Mouse (Mus musculus) hindbrain, embryonic 10.5 days (tissue): Measurements from ENCODE around the gene Smarcb1. TPM values are rescaled to one million over a fixed set of nuclear protein-coding genes. Genes with fewer than 3 reads are reported as not detected.
"Not testable (repeated sequence)": the region's sequence is repeated elsewhere in the genome, so short reads cannot be mapped to it uniquely, and the experiment has no call there.

Experiments
- DNase-seq: peaks from one replicate; pipeline ENCODE4 v3.0.0-alpha.2; 2017; ENCODE audit warnings: low spot score
- H3K27ac ChIP-seq: fragments of 300-500 bp; sonication (generic); 2 replicates; pipeline ENCODE4 v1.5.1; 2016; ENCODE audit warnings: mild to moderate bottlenecking, moderate library complexity
- H3K27me3 ChIP-seq: fragments of 300-500 bp; sonication (generic); 2 replicates; pipeline ENCODE4 v1.6.1; 2016; ENCODE audit warnings: mild to moderate bottlenecking; ENCODE audit not compliant: poor library complexity, insufficient read depth, severe bottlenecking
- H3K36me3 ChIP-seq: fragments of 300-500 bp; sonication (generic); 2 replicates; pipeline ENCODE4 v1.6.1; 2016; ENCODE audit warnings: mild to moderate bottlenecking, moderate library complexity
- H3K4me1 ChIP-seq: fragments of 300-500 bp; sonication (generic); replicated peaks from 2 replicates; pipeline ENCODE4 v1.6.1; 2016; ENCODE audit warnings: mild to moderate bottlenecking
- H3K4me3 ChIP-seq: fragments of 300-500 bp; sonication (generic); 2 replicates; pipeline ENCODE4 v1.5.1; 2016; ENCODE audit warnings: mild to moderate bottlenecking, moderate library complexity
- H3K9me3 ChIP-seq: fragments of 300-500 bp; sonication (generic); 2 replicates; pipeline ENCODE4 v1.6.1; 2016; ENCODE audit warnings: mild to moderate bottlenecking, moderate library complexity
- WGBS: fragments of 180-500 bp; shearing (Covaris S2); methylation state at CpG from one replicate; pipeline ENCODE4 v1.1.7; 2016; 5-methylcytosine and 5-hydroxymethylcytosine counted together
- polyA plus RNA-seq: library from polyadenylated mRNA; unstranded; fragments of >200 nt; fragmentation: Nextera tagmentation; extraction: Ambion mirVana; gene quantifications from 2 replicates; pipeline ENCODE4 v1.2.1, GENCODE M21; 2016

Gene Smarcb1
- polyA plus RNA-seq, 1 experiment from 2014 or later, result 332 TPM

DNA sequence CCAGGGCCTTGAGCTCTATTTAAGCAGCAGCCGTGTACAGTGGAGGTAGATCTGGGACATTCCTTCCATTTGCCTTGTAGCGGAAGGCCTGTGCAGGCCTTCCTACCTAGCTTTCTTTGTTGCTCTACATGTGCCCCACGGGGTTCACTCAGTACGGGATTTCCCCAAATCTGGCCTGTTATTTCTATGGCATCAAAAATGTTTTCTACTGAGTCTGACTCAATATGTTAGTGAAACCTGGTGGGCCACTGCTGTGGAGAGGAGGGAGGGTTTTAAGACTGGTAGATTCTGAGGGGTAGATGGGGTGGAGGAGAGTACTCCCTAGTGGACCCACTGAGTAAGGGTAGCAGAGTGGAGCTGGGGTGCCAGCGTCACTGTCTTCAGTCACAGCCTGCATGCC is 25.7 kb downstream of the Smarcb1 start:
- 99% methylated on average over 5 of the region's 5 CpGs for WGBS

DNA sequence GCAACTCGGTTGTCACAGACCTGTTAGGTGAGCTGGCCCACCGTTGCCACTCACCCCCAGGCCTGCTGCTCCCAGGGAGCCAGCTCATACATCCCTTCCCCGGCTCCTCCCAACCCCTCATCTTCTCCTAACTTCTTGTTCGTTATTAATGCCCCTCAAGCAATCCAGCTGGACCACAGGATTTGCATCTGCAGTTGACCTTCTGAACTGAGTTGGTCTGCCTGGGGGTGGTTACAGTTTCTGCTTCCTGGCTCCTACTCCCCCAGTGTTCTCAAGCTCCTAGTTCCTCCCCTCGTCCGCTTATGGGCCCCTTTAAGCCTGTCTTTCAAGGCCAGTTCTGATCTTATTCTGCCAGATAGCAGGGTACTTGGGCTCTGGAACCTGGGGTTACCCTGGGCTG is 26.8 kb downstream of the Smarcb1 start:
- Histone ChIP-seq H3K27ac (no peak overlapping the region), H3K36me3 (peaks cover 63% of the 10 kb centered on the region), H3K27me3 (no peaks in the 10 kb centered on the region), H3K4me3 (no peak overlapping the region), H3K4me1 (peaks cover 37% of the 10 kb centered on the region), H3K9me3 (no peaks in the 10 kb centered on the region)
- WGBS, result 81% methylated on average over 6 of the region's 6 CpGs
- DNase-seq, result no peak

More for the DNA sequence above, 25.7 kb downstream of the Smarcb1 start:
- Histone ChIP-seq H3K4me3 (no peak overlapping the region), H3K4me1 (peaks cover 31% of the 10 kb centered on the region), H3K27ac (no peak overlapping the region), H3K36me3 (peaks cover 74% of the 10 kb centered on the region), H3K9me3 (no peaks in the 10 kb centered on the region), H3K27me3 (no peaks in the 10 kb centered on the region)
- no peak for DNase-seq

DNA sequence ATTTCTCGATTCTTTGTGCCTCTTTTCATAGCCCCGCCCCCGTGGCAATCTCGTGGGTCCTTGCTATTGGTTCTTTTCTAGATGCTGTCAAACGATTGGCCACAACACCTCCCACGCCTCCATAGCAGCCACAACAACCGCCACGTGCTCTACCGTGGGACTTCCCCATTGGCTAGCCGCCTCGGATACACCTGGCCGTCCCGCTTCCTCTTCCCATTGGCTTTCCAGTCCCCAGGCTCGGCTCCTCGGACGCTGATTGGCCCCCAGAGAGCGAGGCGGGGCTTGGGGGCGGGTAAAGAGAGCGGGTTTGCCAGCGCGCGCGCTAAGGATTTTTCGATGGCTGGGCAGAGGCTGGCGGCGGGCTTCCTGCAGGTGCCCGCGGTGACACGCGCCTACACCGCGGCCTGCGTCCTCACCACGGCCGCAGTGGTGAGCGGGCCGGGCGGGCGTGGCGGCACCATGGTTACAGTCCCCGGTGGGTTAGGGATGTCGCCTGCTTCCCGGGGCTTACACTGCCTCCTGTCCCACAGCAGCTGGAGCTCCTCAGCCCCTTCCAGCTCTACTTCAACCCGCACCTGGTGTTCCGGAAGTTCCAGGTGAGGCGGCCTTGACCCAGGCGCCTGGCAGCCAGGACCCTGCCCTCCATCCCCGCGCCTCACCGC is 28.2 kb downstream of the Smarcb1 start, which contains the start of gene Derl3:
Gene Derl3 (plus strand): TSS at position 325 of the 662 bp plus-strand sequence.
- Histone ChIP-seq H3K4me1 (peaks cover 46% of the 10 kb centered on the region), H3K9me3 (no peaks in the 10 kb centered on the region), H3K27ac (peak within 1 kb of the TSS; percentile 64), H3K4me3 (peak within 1 kb of the TSS; percentile 57), H3K27me3 (no peaks in the 10 kb centered on the region), H3K36me3 (peaks cover 49% of the 10 kb centered on the region)
- 2% methylated on average over 51 of the region's 51 CpGs for WGBS
- DNase-seq, result peak; percentile 97

DNA sequence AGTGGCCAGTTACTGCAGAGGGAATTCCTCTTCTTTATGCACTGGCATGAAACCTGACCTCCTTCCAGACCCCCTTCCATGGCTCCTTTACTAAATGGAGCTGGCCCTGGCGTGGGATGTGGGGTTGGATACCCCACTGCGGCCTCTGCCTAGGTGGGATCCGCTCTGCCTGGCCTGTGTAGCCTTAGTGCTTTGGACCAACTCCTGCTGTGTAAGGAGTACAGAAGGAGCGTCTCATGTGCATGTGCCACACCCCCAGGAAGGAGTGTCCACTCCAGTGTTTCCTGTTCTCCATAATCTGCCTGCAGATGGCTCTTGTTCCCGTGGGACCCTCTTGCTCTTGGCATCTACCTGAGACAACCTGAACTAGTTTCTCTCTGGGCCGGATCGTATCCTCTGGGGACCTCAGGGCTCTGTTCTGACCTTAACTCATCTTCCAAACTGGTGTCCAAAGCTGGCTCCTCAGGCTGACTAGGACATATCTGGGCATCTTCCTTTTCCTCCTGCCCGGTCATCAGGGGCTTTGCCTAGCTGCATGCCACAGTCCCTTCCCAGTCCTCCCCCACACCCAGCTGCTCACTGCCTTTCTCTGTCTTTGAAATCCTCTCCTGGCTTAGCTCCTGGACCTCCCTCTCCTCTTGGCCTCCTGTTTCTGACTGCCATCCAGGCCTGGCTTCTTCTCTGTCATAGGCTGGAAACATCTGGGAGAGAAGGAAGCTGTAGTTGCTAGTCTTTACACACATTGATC is 31.8 kb downstream of the Smarcb1 start:
- 49% methylated on average over 8 of the region's 8 CpGs for WGBS
- DNase-seq, result no peak
- Histone ChIP-seq H3K27ac (peak overlapping the region; percentile 13; the same call in 1 of the 2 replicates), H3K4me3 (no peak overlapping the region), H3K36me3 (peaks cover 13% of the 10 kb centered on the region), H3K4me1 (peaks cover 38% of the 10 kb centered on the region), H3K9me3 (no peaks in the 10 kb centered on the region), H3K27me3 (no peaks in the 10 kb centered on the region)

DNA sequence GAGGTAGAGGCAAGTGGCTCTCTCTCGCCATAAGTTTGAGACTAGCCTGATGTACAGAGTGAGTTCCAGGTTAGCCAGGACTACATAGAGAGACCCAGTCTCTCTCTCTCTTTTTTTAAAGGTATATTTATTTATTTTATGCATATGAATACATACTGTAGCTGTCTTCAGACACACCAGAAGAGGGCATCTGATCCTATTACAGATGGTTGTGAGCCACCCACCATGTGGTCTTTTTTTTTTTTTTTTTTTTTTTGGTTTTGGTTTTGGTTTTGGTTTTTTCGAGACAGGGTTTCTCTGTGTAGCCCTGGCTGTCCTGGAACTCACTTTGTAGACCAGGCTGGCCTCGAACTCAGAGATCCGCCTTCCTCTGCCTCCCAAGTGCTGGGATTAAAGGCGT is 33.9 kb downstream of the Smarcb1 start:
- peaks cover 25% of the 10 kb centered on the region for H3K4me1 ChIP-seq
- DNase-seq, H3K27ac ChIP-seq, H3K4me3 ChIP-seq, H3K36me3 ChIP-seq, H3K27me3 ChIP-seq, H3K9me3 ChIP-seq: not testable (repeated sequence)
- 92% methylated on average over 5 of the region's 5 CpGs for WGBS

DNA sequence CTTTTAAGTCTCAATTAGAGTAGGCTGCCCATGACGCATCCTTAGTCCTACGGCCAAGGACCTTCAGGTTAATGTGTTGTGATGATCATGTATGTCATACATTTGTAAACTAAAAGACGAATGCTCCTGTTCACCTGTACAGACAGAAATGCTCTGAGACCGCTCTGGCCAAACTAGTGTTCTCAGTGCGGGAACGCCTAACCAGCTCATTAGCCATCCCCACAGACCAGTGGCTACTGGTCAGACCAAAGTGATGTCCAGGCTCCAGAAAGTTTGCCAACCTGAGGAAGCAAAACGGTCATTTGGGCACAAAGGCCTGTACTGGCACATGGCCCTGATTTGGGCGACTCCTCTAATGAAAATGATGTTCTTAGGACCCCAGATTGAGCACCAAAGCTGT is 36.7 kb downstream of the Smarcb1 start:
- Histone ChIP-seq H3K9me3 (no peaks in the 10 kb centered on the region), H3K4me3 (no peak overlapping the region), H3K4me1 (peaks cover 38% of the 10 kb centered on the region), H3K27me3 (no peaks in the 10 kb centered on the region), H3K36me3 (no peaks in the 10 kb centered on the region), H3K27ac (no peak overlapping the region)
- no peak for DNase-seq
- WGBS, result 94% methylated on average over 8 of the region's 8 CpGs

DNA sequence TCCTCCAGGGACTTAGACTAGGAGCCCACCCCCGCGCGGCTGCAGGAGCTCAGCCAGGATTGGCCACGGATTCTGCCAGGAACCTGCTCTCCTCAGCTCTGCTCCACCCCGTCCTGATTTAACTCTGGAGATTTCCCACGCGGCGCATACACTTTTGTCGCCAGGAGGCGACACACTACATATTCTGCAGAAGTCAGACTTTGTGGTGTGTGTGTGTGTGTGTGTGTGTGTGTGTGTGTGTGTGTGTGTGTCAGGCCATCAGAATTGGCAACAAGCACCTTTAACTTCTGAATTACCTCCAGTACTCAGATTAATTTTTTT is 38.2 kb downstream of the Smarcb1 start:
- no peaks in the 10 kb centered on the region for H3K27me3 ChIP-seq
- no peaks in the 10 kb centered on the region for H3K36me3 ChIP-seq
- H3K27ac ChIP-seq, result peak overlapping the region; percentile 74; the same call in 1 of the 2 replicates
- peaks cover 26% of the 10 kb centered on the region for H3K4me1 ChIP-seq
- DNase-seq, result peak; percentile 76
- H3K4me3 ChIP-seq, result peak overlapping the region; percentile 32
- H3K9me3 ChIP-seq, result no peaks in the 10 kb centered on the region
- 2% methylated on average over 10 of the region's 10 CpGs for WGBS

DNA sequence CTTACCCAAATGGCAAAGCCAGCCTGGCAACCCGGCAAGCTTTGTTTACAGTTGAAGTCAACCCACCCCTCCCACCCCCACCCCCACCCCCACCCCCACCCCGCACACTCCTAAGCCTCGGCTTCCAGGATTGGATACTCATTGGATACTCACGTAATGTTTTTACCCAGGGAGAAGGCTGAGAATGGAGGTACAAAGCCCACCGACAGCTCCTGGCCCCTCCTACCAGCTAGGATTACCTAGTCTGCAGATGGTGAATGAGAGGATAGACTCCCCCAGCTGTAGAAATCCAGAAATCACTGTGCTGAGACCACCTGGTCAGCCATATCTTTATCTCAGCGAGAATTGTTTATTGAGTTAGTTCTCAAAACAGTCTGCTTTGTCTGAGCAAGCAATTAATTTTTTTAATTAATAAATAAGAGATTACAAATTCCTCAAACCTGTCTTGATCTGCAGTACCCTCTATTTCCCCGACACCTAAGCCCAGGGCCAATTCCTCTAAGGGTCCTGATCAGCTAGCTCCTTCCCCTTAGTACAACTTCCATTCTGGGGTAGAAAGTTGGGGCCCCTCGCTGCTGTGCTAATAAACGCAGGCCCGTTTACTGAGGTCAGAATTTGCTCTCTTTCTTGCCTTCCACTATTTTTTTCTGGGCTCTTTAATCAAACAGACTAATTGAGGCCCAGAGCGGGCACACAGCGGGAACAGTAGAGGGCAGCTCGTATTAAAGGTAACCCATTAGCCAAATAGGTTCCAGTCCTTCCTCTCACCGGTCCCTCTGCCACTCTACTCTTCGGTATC is 38.8 kb downstream of the Smarcb1 start:
- Histone ChIP-seq H3K27ac (peak overlapping the region; percentile 74), H3K4me3 (peak overlapping the region; percentile 32), H3K9me3 (no peaks in the 10 kb centered on the region), H3K4me1 (peaks cover 26% of the 10 kb centered on the region), H3K27me3 (no peaks in the 10 kb centered on the region), H3K36me3 (no peaks in the 10 kb centered on the region)
- DNase-seq, result no peak
- 7% methylated on average over 15 of the region's 15 CpGs for WGBS

DNA sequence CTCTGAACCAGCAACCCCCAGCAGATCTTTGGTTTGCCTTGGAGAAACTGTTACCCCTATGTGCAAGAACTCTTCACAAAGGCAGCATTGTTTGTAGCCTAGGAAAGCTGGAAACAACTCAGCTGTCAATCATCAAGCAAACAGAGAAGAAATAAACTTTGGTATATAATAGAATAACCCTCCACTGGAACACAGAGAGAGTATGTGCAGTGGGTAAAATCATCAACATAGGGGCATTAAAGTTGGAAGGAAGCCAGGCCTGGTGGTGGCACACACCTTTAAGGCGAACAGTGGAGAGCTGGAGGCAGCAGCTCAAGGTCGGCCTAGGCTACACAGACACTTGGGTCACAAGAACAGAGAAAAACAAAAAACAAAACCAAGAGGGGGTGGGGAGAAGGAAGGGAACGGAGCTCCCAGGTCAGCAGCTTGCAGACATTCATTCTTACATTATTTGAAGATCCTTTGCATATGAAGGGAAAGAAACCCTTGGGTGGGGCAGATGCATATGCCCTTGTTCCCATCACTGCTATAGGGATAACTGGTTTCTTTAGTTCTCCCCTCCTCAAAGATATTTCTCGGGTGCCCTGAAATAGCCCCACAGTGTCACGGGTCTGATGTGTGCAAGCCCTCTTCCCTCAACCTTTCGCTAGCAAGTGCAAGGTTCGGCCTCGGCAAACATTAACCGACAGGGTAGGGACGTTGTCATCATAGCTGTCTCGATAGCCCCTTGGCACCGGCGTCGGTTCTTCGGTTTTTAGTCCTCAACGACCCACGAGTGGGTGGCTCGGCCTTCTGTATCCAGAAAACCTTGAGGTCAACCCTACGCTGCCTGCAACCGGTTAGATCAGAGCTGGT is 39.6 kb downstream of the Smarcb1 start:
- H3K4me3 ChIP-seq, result peak overlapping the region; percentile 16

DNA sequence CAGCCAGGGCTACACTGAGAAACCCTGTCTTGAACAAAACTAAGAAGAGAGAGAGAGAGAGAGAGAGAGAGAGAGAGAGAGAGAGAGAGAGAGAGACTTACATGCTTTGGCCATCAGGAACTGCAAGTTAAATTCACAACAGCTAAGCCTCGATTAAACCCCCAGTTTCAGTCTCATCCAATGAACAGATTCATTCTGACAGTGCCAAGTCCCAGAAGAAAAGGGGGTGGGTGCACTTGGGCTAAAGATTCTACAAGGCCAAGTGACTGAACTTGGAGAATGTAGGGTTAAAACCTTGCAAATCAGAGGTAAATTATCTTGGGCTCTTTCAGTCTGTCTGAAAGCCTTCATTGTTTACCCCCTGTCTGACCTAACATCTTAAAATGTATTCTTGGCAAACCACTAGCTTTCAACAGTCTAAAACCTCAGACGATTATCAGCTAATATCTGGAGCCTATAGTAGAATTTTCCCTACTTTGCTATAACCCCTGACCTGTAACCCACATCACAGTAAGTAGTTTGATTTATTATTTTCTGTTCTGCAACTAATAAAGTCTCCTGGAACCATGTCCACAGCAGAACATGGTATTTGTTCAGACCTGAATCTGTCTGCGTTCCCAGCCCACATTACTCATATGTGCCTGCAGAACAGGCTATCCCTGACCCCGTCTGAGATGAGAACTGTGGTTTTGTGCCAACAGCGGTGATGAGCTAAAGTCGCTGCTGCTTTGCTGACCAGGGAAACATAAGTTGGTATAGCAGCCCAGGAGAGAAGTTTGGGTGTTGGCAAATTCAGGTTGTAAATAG is 40.4 kb downstream of the Smarcb1 start:
- no peak for DNase-seq
- WGBS, result 68% methylated on average over 6 of the region's 6 CpGs
- H3K4me3 ChIP-seq, result no peak overlapping the region
- H3K27me3 ChIP-seq, result no peaks in the 10 kb centered on the region
- peaks cover 26% of the 10 kb centered on the region for H3K4me1 ChIP-seq
- H3K27ac ChIP-seq, result peak overlapping the region; percentile 74
- no peaks in the 10 kb centered on the region for H3K9me3 ChIP-seq
- H3K36me3 ChIP-seq, result no peaks in the 10 kb centered on the region

More for the DNA sequence above, 39.6 kb downstream of the Smarcb1 start:
- DNase-seq, result no peak
- Histone ChIP-seq H3K27me3 (no peaks in the 10 kb centered on the region), H3K9me3 (no peaks in the 10 kb centered on the region), H3K36me3 (no peaks in the 10 kb centered on the region), H3K27ac (peak overlapping the region; percentile 74), H3K4me1 (peaks cover 26% of the 10 kb centered on the region)
- 10% methylated on average over 20 of the region's 20 CpGs for WGBS

DNA sequence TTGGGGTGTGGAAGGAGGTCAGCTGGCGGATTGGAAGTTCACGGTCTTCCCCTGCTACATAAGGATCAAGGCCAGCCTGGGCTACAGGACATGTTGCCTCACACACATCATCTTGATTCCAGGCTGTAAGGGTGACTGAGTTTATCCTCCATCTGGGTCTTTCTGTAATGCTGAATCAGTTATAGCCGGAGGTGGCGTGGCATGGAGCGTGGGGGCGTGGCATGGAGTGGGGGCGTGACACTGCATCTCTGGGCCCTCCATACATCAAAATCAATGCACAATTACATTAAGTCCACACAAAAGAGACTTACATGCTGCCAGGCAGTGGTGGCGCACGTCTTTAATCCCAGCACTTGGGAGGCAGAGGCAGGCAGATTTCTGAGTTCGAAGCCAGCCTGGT is 41.1 kb downstream of the Smarcb1 start:
- Histone ChIP-seq H3K9me3 (no peaks in the 10 kb centered on the region), H3K36me3 (no peaks in the 10 kb centered on the region), H3K27ac (no peak overlapping the region), H3K27me3 (no peaks in the 10 kb centered on the region), H3K4me1 (peaks cover 26% of the 10 kb centered on the region), H3K4me3 (no peak overlapping the region)
- 95% methylated on average over 10 of the region's 10 CpGs for WGBS
- DNase-seq, result no peak
